Mouse (Mus musculus) adrenal gland, adult 18-20 months (tissue): Measurements from ENCODE around the gene Rufy2. TPM values are rescaled to one million over a fixed set of nuclear protein-coding genes. Genes with fewer than 3 reads are reported as not detected.

Source experiments
- DNase-seq, 2 experiments: peaks; one replicate each; pipeline ENCODE4 v3.0.0; 2021 to 2022; ENCODE audit warnings: low spot score in 2 of 2
- total RNA-seq, 2 experiments: library from RNA; stranded (reverse); gene quantifications; 1 replicate in 1 of 2; 2 replicates in 1 of 2; pipeline ENCODE4 v1.2.3; 2021

Gene Rufy2
- total RNA-seq, 2 experiments from 2014 or later = 9.5 to 10.0 TPM

DNA sequence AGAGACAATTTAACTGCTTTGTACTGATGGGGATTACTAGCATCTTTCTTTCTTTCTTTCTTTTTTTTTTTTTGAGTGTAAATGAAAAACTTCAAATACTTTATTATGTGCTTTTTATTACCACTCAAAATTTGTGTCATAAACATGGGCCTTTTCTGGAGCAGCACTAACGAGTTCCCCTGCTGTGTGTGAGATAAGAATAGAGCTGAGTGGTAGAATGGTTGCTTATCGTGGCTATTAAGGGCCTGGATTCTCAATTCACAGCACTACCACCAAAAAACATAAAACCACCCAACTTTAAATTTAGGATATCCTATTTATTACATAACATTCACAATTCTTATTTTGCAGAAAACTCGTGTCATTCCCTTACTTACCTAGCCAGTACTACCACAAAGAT is 33.5 kb downstream of the Rufy2 start:
- DNase-seq = no peak

DNA sequence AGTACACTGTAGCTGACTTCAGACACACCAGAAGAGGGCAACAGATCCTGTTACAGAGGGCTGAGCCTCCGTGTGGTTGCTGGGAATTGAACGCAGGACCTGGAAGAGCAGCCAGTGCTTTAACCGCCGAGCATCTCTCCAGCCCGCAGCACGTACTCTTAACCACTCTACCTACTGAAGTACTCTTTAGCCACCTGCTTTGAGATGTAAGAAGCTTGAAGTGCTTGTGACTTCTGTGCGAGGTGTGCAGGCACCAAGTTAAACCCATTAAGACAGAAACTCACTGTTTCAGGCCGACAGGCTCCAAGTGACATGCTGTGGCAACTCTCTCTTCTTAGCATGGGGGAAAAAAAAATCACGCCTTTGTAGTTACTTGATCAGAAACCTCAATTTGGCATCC is 34.1 kb downstream of the Rufy2 start:
- no peak for DNase-seq

DNA sequence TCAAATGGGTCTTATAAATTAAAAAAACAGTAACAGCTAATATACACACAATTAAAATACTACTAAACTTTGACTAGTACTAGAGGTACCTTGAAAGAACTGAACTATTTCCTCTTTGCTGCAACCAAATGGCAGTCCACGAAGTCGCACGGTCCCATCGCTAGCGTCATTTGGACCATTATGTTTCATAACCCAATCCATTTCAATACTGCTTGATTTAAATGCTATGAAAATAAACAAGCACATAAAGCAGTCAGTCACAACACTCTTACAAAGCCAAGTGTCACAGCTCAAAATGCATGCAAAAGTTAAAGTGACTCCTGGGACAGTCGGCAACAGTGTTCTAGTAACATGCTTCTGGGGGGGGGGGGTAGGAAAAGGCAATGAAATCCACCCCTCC is 39.3 kb downstream of the Rufy2 start:
- DNase-seq = no peak

DNA sequence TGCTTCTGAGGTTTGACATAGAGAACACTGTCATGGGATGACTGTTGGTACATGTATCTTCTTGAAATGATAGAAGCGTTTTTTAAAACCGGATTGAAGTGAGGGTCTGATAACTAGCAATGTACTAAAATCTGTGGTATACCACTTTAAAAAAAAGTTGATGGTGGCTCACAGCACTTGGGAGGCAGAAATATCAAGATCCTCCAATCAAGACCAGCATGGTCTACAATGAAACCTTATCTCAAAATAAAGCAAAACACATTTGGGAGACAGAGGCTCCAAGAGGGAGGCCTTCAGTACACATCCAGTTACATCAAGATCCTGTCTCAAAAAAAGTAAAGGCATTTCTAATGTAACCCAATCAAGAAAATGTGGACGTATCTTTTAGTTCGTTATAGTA is 41.7 kb downstream of the Rufy2 start:
- no peak for DNase-seq

DNA sequence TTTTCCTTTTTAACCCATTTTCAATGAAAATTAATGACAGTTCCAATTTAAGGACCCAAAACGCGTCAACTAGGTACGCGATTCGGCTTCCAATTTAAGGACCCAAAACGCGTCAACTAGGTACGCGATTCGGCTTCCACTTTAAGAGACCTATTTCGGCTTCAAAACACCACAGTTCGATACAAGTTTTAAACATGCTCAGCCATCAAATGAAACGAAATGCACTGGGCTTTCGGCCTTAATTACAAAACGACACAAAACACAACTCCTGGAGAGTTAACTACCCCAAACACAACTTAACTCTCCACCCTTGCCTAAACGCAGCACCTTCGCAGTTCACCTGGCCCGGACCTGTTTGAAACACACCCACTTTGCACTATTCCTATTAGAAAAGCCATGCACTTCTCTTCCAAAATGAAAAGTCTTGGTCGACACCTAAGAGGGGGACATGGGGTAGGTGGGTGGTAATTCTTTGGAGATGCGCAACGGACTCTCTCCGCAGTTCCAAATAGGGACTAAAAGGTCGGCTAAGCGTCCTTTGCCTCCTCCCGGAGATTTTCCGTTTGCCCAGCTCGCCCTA is 42.6 kb downstream of the Rufy2 start:
- no peak for DNase-seq

DNA sequence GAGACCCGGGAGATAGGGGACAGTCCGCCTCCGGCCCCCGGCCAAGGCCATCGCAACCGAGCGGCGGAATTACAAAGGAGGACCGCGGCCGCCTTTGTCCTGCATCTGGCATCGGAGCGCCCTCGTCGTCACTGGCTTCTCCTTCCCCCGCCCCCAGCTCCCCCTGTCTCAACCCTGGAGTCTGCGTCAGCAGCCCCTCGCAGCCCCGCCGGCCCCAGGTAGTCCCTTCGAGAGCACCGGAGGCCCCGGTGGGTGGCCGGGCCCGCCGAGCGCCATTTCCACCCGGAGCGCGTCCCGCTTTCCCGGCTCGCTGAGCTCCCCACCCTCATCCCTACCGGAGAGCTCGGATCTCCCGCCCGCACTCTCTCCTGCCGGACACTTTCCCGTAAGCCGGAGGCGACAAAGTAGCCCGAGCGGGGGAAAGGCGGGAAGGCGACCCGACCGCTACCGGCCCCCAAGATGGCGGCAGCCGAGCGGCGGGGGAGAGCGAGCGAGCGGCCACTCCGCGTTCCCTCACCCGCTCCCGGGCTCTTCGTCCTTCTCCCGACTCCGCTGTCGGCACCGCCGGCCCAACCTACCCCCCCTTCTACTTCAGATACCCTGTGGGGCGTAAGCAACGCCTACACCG is 43.2 kb downstream of the Rufy2 start:
- peak; percentile 74 to 75 for DNase-seq

DNA sequence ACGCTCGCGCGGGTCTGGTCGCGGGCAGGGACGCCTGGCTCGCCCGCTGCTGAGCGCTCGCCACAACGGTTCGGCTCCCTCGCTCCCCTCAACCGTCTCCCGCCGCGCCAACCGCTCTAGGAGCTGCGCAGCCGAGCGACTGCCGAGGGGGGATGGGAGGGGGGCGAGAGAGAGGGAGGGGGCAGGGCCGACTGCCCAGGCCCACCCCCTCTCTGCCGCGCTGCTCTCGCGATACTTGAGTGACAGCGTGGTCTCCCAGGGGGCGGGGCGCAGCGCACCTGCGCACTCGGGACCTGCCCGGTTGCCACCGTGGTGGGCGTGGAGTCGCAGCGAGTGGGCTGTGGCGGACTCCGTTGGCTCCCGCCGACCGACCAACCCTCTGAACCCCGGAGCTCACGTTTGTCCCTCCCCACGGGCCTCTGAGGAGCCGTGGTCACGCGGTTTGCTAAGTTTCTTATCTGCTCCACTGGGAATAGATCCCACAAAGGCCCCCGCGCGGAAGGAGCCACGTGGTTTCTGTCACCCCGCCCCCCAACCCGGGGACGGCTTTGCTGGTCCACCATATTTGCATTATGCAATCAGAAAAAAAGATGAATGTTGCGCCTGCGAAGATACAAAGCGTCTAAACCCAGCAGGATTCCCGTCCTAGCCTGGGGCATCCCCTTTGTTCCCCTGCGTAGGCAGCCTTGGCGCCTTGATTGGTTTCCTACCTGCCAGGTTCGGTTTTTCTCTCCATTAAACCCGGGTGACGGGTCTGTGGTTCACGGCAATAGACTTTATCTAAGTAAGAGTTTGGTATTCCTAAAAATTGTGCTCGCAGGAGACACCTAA is 43.9 kb downstream of the Rufy2 start, which contains the start of the genes Hnrnph3 and Pbld2:
Gene Hnrnph3, minus strand, starts transcription at position 469 of the 831 bp plus-strand sequence.
Gene Pbld2, plus strand, starts transcription at position 567 of the 831 bp plus-strand sequence.
- peak; percentile 99 for DNase-seq

DNA sequence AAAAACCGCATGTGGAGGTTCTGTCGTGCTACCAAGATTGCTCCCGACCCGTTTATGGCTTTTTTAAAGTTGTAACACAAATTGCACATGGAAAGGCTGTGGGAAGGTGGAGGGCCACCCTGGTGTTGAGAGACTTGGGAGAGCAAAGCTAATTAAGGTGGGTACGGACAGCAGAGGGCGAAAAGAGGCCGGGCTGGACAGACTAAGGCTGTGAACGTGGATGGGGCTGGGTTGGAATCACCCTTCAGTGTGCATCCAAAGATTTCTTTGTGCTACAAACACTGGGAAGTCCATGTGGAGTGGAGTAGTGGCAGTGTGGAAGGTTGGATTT is 44.5 kb downstream of the Rufy2 start:
- DNase-seq = peak; percentile 51 to 59

DNA sequence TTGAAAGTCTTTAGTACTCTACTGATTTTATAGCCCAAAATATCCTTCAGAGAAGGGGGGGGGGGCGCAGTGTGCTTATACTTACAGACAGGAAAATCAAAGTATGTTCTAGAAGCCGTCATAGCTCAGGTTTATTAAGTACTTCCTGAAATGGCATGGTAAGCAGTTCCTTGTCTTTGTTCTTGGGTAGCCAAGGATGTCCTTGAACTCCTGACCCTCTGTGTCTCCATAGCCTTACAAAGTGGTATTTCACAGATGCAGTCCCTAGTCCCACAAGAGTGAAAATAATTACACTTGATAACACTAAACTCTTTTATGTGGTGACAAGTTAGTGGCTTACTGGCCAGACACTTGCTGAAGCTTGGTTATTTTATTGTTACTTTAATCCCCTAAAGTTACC is 45.0 kb downstream of the Rufy2 start:
- no peak for DNase-seq

DNA sequence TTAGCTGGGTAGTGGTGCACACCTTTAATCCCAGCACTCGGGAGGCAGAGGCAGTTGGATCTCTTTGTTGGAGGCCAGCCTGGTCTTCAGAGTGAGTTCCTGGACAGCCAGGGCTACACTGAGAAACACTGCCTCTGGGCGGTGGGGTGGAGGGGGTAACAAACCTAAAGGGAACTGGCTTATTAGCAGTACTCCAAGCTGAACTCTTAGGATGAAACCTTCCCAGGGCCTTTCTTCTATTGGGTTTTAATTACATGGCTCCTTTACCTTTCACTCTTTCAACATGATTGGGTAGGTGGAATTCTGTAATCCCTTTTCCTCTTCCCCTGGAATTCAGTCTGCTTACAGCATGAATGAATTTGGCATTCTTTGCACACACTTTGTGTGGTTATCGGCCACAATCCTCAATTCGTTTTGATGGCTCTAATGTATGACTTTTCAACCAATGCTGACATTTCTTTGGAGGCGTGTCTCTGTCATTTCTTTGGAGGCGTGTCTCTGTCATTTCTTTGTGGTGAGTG is 45.5 kb downstream of the Rufy2 start:
- DNase-seq = no peak

DNA sequence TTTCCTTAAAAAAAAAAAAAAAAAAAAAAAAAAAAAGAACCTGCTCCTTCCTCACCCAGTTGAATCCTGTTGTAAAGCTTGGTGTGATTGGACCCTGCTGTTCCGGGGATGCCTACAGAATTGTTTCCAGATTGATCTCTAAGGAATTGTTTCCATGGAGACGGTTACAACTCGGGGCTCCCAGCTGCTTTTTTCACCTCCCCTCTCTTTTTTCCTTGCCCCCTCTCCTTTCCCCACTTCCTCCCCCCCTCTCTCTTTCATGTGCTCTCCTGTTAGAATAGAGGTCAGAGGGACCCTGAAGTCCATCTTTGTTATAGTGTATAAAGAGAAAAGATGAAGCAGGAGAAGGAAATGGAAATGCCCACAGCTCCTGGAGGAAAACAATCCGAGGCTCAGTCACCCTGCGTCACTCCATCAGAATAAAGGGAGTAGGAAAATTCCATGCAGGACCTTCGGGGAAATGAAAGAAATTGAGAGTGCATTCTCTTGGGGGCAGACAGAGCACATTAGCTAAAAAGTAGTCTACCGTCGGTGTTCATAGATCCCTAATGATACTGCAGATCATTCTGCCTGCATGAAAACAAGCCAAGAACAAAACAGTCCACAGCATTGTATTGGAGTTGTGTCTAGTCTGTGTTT is 46.3 kb downstream of the Rufy2 start:
- no peak for DNase-seq

DNA sequence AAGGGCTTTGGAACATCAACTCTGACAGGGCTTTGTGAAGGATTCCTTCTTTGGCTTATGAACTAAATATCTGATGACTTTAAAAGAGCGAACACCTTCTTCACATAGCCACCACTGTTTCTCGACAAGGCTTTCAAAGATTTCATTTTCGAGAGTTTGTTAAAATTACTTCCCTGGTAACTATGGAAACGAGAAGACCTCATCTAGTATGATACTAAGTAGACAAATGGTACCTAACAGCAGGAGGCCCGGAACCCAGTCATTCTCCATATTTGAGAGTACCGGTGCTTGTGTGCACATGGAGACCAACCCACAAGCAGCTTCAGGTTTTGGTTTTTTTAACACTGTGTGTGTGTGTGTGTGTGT is 46.8 kb downstream of the Rufy2 start:
- DNase-seq = no peak

DNA sequence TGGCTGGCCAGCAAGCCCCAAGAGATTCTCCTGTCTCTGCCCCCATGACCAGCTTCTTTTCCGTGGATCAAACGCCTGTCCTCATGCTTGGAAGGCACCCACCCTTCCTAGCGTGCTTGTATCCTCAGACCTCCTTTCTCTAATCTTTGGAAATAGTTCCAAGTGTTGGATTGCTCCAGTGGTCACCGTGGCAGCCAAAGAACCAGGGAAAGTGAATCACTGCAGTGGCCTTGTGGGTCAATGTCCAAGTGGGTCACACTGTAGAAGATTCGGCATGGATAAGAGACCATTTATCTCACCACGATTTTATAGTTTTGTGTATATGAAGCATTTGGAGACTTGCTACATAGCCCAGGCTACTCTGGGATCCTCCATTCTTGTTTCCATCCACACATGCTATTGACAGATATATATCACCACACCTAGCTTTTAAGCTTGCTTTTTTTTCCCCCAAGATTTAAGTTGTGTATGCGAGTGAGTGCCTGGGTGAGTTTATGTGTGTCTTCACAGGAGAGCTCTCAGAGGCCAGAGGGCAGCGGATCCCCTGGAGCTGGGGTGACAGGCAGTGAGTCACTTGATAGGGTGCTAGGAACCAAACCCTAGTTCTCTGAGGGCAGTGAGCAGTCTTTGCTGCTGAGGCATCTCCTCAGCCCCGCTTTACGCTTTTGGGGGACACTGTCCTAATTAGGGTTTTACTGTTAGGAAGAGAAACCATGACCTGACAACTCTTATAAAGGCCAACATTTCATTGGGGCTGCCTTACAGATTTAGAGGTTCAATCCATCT is 47.5 kb downstream of the Rufy2 start:
- peak in 1 of 2 experiments; percentile 36 for DNase-seq

DNA sequence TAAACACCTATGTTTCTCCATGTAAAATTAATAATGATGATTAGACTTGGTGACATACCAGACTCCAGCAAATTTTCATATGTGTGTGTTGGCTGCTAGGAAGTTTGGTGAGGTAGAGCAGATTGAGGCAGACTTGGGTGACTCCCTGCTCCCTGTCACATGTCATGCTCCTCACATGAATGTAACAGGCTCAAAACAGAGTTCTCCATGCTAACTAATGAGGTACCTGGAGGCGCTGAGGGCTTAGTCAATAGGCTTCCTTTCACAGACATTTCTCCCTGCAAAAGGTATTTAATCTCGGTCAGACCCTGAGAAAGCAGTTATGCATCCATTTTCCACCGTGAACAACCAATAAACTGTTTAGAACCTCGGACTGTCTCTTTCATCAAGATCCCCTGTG is 48.4 kb downstream of the Rufy2 start:
- DNase-seq = no peak

DNA sequence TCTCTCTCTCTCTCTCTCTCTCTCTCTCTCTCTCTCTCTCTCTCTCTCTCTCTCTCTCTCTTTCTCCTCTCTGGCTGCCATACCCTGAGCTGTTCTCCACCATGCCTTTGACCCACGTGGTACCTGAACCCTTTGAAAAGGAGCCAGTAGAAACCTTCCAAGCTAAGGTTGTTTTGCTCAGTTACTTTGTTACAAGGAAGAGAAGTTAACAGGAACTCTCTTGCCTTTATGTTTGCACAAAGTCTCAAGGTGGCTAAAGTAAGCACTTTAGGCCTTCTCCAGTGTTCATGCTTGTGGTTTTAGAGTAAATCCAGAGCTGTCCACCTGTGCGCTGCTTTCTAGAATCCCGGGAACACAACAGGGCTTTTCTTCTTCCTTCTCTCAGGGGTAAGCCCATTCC is 52.2 kb downstream of the Rufy2 start:
- no peak for DNase-seq

DNA sequence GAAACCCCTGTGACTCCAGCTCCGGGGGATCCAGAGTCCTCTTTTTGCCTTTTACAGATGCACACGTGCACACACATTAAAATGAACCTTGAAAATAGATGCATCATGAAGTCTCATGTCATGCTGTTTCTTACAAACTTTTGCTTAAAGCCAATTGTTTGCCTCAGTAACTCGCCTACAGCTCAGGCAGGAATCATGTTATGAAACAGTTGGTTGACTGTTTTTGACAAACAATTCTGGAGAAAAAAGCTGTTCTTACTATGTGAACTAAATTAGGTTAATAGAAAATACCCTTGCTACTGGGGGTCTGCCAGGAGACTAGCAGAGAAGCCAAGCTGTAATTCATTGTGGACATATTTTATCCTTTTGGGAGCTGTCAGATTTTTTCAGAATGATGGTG is 52.9 kb downstream of the Rufy2 start:
- no peak for DNase-seq

DNA sequence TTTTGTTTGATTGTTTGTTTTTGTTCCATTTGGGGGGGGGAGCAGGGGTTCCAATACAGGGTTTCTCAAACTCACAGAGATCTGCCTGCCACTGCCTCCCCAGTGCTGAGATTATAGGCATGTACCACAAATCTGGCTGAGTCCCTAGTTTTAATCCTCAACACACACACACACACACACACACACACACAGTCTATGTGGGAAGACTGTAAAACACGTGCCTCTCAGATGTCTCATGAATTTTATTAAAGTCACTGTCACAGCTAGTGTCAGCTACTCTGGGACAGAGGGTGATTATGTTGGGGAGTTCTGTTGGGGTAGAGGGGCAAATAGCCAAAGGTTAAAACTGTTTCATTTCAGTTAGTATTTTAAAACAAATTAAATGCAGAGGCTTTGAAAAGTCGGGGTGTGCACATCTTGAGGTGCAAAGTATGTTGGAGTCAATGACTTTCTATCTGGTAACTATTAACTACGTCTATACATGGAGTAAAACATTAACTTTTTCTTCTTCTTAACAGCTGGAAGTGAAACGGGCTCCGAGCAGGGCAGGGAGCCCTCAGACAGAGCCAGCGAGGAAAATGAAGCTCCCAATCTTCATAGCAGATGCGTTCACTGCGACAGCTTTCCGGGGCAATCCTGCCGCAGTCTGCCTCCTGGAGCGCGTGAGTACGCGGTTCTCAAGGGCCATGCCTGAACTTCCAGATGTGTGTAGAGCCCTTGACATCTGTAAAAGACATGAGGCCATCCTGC is 58.7 kb downstream of the Rufy2 start:
- no peak for DNase-seq

DNA sequence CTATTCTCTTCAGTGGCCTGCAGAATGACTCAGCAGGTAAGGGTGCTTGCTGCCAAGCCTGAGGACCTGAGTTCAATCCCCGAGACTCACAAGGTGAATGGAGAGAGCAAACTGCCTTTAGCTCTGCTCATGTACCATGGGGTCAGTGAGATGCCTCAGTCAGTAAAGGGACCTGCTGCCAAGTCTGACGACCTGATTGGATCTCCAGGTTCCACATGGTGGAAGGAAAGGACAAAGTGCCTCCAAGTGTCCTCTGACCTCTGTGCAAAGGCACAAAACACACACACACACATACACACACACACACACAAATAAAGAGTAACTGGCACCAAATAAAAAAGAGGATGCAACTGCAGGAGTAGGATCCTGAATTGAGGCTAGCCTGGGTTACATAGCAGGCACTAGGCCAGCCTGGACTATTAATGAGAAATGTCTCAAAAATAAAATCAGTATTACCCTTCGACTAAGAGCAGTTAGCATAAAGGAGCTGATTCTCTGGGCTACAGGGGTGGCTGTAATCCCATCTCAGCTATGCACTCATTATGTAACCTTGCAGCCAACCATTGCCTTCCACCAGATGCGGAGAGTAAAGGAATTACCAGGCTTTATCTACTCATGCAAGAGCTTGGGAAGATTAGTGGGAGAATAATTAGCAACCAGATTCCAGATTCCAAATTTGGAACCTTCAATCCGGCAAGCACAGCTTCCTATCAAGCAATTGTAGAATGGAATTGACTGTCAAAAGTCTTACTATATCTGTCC is 60.0 kb downstream of the Rufy2 start:
- no peak for DNase-seq

DNA sequence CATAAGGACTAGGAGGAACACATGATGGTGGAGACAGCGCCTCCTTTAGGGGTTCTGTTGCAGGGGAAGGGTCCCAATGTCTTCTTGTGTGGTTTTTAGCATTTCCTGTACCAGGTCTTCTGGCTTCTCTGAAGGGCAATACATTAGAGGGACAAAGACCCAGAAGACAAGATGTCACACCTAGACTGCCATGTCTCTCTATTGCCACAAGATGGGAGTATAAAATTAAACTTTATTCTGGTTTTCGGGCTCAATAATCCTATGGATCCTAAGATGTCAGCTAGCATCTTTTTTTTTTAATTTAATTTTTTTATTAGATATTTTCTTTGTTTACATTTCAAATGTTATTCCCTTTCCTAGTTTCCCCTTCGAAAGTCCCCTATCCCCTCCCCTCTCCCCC is 63.1 kb downstream of the Rufy2 start:
- no peak for DNase-seq
